Mouse (Mus musculus) neural tube, embryonic 11.5 days (tissue): ENCODE results near the gene Epha4. TPM values are rescaled to one million over a fixed set of nuclear protein-coding genes. Genes with fewer than 3 reads are reported as not detected.

ENCODE experiments used
- ATAC-seq: fragments of 200-750 bp; cut with Nextera tagmentation; 2 replicates; pipeline ENCODE4 v1.8.0; 2017; ENCODE audit warnings: moderate number of reproducible peaks, mild to moderate bottlenecking, moderate TSS enrichment, moderate library complexity; ENCODE audit not compliant: insufficient read depth, low FRiP score, low TSS enrichment
- DNase-seq: peaks from one replicate; pipeline ENCODE4 v3.0.0-alpha.2; 2015; ENCODE audit warnings: low spot score
- H3K27ac ChIP-seq: fragments of 300-500 bp; sonication (generic); 2 replicates; pipeline ENCODE4 v1.5.1; 2014; ENCODE audit warnings: low read depth, mild to moderate bottlenecking, low read length
- H3K27me3 ChIP-seq: fragments of 300-500 bp; sonication (generic); 2 replicates; pipeline ENCODE4 v1.6.1; 2014; ENCODE audit warnings: mild to moderate bottlenecking, low read length, mixed read lengths; ENCODE audit not compliant: control insufficient read depth, insufficient read depth
- H3K36me3 ChIP-seq: fragments of 300-500 bp; sonication (generic); 2 replicates; pipeline ENCODE4 v1.6.1; 2014; ENCODE audit warnings: mild to moderate bottlenecking, low read length, moderate library complexity, mixed read lengths; ENCODE audit not compliant: control insufficient read depth, insufficient read depth
- H3K4me1 ChIP-seq: fragments of 300-500 bp; sonication (generic); 2 replicates; pipeline ENCODE4 v1.6.1; 2014; ENCODE audit warnings: low read length, mixed read lengths; ENCODE audit not compliant: control insufficient read depth, insufficient read depth
- H3K4me2 ChIP-seq: fragments of 300-500 bp; sonication (generic); 2 replicates; pipeline ENCODE4 v1.6.1; 2014; ENCODE audit warnings: low read depth, mild to moderate bottlenecking, moderate library complexity
- H3K4me3 ChIP-seq: fragments of 300-500 bp; sonication (generic); 2 replicates; pipeline ENCODE4 v1.5.1; 2014; ENCODE audit warnings: low read depth, low read length
- H3K9ac ChIP-seq: fragments of 300-500 bp; sonication (generic); 2 replicates; pipeline ENCODE4 v1.6.1; 2014; ENCODE audit warnings: mild to moderate bottlenecking, low read length
- H3K9me3 ChIP-seq: fragments of 300-500 bp; sonication (generic); 2 replicates; pipeline ENCODE4 v1.6.1; 2016; ENCODE audit warnings: low read length; ENCODE audit not compliant: control insufficient read depth
- whole genome bisulfite sequencing: fragments of 180-500 bp; shearing (Covaris S2); extraction: QIAGEN DNeasy Blood & Tissue Kit; methylation state at CpG from one replicate; pipeline ENCODE4 v1.1.7; 2014; 5-methylcytosine and 5-hydroxymethylcytosine counted together
- polyA plus RNA-seq: library from polyadenylated mRNA; unstranded; fragments of >200 nt; fragmentation: Nextera tagmentation; extraction: Ambion mirVana; gene quantifications from 2 replicates; pipeline ENCODE4 v1.2.1, GENCODE M21; 2014

The Epha4 gene
- polyA plus RNA-seq, 1 experiment from 2014 or later = 26.6 TPM

DNA sequence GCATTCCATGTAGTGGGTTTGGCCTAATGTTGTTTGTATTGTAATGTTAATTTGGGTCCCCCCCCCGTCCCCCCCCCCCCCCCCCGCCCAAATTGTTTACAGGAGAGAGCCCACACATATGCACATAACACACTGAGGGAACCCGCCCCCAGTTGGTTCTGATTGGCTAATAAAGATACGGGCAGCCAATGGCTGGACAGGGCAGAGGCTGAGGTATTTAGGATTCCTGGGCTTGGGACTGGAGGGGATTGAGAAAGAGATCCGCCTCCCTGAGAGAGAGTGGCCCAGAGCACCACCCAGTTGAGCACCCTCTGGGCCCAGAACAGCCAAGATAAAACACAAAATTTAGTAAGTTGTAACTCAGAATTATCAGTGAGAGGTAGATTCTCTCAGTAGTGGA lies 140.8 kb downstream of the Epha4 start:
- no peaks in the 10 kb centered on the region for H3K4me1 ChIP-seq
- H3K4me3 ChIP-seq = no peak overlapping the region
- DNase-seq (no peak), ATAC-seq (no peak)
- 72% methylated on average over 4 of the region's 5 CpGs for WGBS
- H3K27me3 ChIP-seq = no peaks in the 10 kb centered on the region
- H3K4me2 ChIP-seq = no peak overlapping the region
- H3K36me3 ChIP-seq = peaks cover 3% of the 10 kb centered on the region; the same call in 1 of the 2 replicates
- H3K9ac ChIP-seq = no peak overlapping the region
- no peaks in the 10 kb centered on the region for H3K9me3 ChIP-seq
- no peak overlapping the region for H3K27ac ChIP-seq

DNA sequence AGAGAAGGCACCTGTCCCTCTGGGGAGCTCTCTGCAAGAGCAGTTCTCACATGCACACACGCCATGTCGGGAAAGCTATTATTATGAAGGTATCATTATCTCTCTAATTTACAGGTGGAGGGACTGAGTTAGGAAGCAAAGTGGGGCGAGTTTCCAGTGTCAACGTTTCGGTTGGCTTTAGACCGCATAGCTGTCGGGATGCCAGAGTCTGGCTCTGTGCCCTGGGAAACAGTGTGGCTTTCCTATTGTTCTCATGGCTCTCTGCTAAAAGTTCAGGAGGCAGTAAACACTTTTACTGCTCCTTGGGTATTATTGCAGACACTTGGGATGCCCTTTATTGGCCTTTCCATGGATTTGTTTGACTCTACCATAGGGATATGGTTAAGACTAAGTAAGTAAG lies 144.0 kb downstream of the Epha4 start:
- DNase-seq = no peak
- H3K36me3 ChIP-seq = no peaks in the 10 kb centered on the region; the same call in 1 of the 2 replicates
- H3K9me3 ChIP-seq = no peaks in the 10 kb centered on the region
- ATAC-seq = no peak
- H3K27ac ChIP-seq = no peak overlapping the region
- H3K4me3 ChIP-seq = no peak overlapping the region
- H3K9ac ChIP-seq = no peak overlapping the region
- no peak overlapping the region for H3K4me2 ChIP-seq
- no peaks in the 10 kb centered on the region for H3K4me1 ChIP-seq
- H3K27me3 ChIP-seq = no peaks in the 10 kb centered on the region
- WGBS = 54% methylated on average over 7 of the region's 7 CpGs

DNA sequence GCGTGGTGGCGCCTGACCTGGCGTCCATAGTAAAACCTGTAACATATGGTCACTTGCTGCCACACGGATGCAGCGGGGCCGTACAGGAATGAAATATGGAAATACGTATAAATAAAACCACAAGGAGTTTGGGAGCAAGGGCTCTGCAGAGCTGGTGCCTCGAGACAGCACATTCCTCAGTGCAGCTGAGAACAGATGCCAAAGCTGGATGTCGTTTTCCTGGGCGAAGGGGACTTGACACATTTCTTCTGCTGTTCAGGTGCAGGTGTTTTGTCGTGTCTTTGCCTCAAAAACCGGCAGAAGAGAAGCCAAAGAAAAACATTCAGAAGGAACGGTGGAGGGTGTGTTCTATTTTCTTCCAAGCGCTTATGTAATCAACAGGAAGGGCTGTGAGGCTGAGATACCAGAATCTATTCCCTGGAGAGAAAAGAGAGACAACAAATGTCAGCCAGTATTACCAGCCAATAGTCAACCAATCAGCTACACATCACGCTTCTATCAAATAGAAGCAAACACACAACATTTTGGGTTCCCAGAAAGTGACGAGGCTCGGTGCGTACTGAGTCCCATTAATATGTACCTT lies 145.5 kb downstream of the Epha4 start:
- ATAC-seq (no peak), DNase-seq (no peak)
- WGBS = 86% methylated on average over 18 of the region's 18 CpGs
- H3K4me1 ChIP-seq = no peaks in the 10 kb centered on the region
- no peaks in the 10 kb centered on the region for H3K27me3 ChIP-seq
- H3K27ac ChIP-seq = no peak overlapping the region
- H3K36me3 ChIP-seq = no peaks in the 10 kb centered on the region; the same call in 1 of the 2 replicates
- H3K4me2 ChIP-seq = no peak overlapping the region
- H3K9me3 ChIP-seq = no peaks in the 10 kb centered on the region
- no peak overlapping the region for H3K9ac ChIP-seq
- H3K4me3 ChIP-seq = no peak overlapping the region

DNA sequence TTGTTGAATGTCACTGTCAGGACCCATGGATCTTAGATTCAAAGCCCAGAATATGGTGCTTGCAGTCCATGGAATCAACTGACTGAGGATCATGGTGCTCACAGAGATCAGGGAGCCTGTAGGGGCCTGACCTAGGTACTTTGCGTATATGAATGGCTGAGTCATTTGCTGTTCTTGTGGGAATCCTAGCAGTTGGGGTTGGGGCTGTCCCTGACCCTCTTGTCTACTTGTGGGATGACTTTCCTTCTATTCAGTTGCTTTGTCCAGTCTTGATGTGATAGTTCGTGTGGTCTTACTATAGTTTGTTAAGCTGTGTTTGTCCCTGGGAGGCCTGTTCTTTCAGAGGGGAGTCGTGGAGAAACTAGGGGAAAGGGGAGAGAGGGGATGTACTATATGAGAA lies 149.0 kb downstream of the Epha4 start:
- ATAC-seq (no peak), DNase-seq (no peak)
- no peaks in the 10 kb centered on the region for H3K27me3 ChIP-seq
- H3K4me1 ChIP-seq = no peaks in the 10 kb centered on the region
- no peaks in the 10 kb centered on the region for H3K9me3 ChIP-seq
- 84% methylated on average over 3 of the region's 3 CpGs for WGBS
- no peak overlapping the region for H3K4me3 ChIP-seq
- H3K9ac ChIP-seq = no peak overlapping the region
- no peak overlapping the region for H3K4me2 ChIP-seq
- no peaks in the 10 kb centered on the region; the same call in 1 of the 2 replicates for H3K36me3 ChIP-seq
- no peak overlapping the region for H3K27ac ChIP-seq

DNA sequence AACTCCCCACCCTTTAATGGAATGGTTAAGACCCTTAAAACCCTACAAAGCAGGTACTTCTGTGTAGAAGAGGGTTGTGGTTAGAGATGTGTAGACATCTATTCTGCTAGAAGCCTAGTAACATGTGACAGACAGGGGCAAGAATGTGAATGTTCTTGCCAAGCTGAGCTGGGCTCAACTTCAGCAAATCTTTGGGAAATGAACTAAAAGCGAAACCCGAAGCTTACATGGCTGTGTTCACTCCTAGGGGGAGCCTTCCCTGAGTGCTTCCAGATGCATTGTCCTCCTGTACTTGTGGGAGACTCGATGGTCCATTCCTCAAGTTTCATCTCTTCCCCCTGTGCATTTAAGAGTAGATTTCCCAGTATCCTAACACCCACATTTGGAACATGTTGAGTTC lies 150.3 kb downstream of the Epha4 start:
- no peaks in the 10 kb centered on the region for H3K36me3 ChIP-seq
- no peak overlapping the region for H3K4me2 ChIP-seq
- ATAC-seq = no peak
- H3K27ac ChIP-seq = no peak overlapping the region
- DNase-seq = no peak
- no peaks in the 10 kb centered on the region for H3K4me1 ChIP-seq
- 57% methylated on average over 3 of the region's 3 CpGs for WGBS
- no peaks in the 10 kb centered on the region for H3K27me3 ChIP-seq
- H3K9ac ChIP-seq = no peak overlapping the region
- no peaks in the 10 kb centered on the region for H3K9me3 ChIP-seq
- no peak overlapping the region for H3K4me3 ChIP-seq

DNA sequence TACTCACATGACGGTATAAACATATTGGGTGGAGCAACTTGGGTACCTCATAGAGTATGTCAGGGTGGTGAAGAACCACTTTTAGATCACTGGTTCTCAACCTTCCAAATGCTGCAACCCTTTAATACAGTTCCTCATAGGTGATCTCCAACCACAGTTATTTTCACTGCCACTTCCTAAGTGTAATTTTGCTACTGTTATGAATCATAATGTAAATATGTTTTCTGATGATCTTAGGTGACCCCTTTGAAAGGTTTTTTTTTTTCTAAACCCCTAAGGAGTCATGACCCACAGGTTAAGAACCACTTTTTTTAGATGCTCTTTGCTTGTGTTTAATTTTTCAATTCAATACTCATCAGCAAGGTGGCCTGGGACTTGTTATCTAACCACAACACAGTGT lies 151.0 kb downstream of the Epha4 start:
- DNase-seq = no peak
- no peaks in the 10 kb centered on the region for H3K4me1 ChIP-seq
- no peak for ATAC-seq
- WGBS = 95% methylated on average over 1 of the region's 1 CpGs
- no peak overlapping the region for H3K4me3 ChIP-seq
- H3K36me3 ChIP-seq = no peaks in the 10 kb centered on the region
- H3K9me3 ChIP-seq = no peaks in the 10 kb centered on the region
- H3K9ac ChIP-seq = no peak overlapping the region
- no peak overlapping the region for H3K27ac ChIP-seq
- H3K4me2 ChIP-seq = no peak overlapping the region
- no peaks in the 10 kb centered on the region for H3K27me3 ChIP-seq

DNA sequence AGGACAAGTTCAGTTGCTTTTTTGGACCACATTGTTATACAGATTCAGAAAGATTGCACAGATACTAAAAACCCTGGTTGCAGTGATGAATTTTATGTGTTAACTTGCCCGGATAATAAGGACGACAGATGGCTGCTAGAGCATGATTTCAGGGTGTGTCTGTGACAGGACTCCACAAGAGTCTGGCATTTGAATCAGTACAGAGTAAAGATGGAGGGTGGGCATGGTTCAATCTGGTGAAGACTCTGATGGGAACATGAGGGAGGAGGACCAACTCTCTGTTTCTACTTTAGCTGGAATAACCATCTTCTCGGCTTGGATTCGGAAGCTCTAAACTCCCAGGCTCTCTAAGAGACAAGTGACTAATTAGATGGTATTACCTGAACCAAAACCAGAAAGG lies 168.4 kb downstream of the Epha4 start:
- Histone ChIP-seq H3K9me3 (no peaks in the 10 kb centered on the region), H3K27me3 (no peaks in the 10 kb centered on the region), H3K4me1 (no peaks in the 10 kb centered on the region), H3K4me2 (no peak overlapping the region), H3K27ac (no peak overlapping the region), H3K36me3 (no peaks in the 10 kb centered on the region), H3K9ac (no peak overlapping the region), H3K4me3 (no peak overlapping the region)
- DNase-seq = no peak
- WGBS = 89% methylated on average over 4 of the region's 4 CpGs
- no peak for ATAC-seq

DNA sequence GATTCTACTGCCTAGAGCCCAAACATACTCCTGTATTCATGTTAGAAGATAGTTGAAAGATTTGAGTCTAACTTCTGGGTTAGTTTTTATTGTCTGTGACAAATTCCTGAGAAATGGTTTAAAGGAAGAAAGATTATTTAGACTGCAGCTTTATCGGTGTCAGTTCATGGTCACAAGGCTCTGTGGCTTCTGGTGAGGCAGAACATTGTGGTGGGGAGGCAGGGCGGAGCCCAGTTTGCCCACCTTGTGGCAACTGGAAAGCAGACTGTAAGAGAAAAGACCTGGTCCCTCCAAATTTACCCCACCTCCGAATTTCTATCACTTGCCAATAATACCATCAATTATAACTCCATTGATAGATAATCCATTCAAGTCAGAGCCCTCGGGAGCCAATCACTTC lies 171.1 kb downstream of the Epha4 start:
- no peak for DNase-seq
- Histone ChIP-seq H3K27me3 (no peaks in the 10 kb centered on the region), H3K4me2 (no peak overlapping the region), H3K9ac (no peak overlapping the region), H3K36me3 (no peaks in the 10 kb centered on the region), H3K4me1 (no peaks in the 10 kb centered on the region), H3K9me3 (no peaks in the 10 kb centered on the region), H3K4me3 (no peak overlapping the region), H3K27ac (no peak overlapping the region)
- WGBS = 91% methylated on average over 4 of the region's 4 CpGs
- ATAC-seq = no peak

DNA sequence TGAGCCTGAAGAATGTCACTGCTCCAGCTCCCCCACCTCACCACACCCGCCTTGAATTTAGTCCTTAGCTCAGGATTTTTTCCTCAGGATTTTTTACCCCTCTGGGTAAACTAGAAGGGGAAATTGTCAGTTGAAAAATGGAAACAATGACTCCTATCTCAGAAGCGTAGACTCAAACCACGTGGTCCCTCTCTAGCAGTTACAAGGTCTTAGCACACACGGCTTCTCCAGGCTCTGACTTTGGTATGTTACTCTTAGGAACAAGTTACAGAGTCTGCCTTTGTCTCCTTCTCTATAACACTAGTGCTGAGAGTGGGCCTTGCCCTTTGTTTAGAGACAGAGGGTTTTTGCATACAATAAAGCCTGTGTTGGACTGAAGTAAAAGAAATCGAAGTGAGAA lies 175.2 kb downstream of the Epha4 start:
- no peak for DNase-seq

More for the DNA sequence above, 175.2 kb downstream of the Epha4 start:
- 85% methylated on average over 5 of the region's 5 CpGs for WGBS
- Histone ChIP-seq H3K27ac (no peak overlapping the region), H3K9me3 (no peaks in the 10 kb centered on the region), H3K4me3 (no peak overlapping the region), H3K4me2 (no peak overlapping the region), H3K36me3 (no peaks in the 10 kb centered on the region), H3K9ac (no peak overlapping the region), H3K4me1 (no peaks in the 10 kb centered on the region), H3K27me3 (no peaks in the 10 kb centered on the region)
- no peak for ATAC-seq
